Mouse (Mus musculus): ENCODE measurements around the gene Me3. TPM values are rescaled to one million over a fixed set of nuclear protein-coding genes. Genes with fewer than 3 reads are reported as not detected.

Gene Me3
- polyA plus RNA-seq, 1 experiment, result 0.44 TPM

DNA sequence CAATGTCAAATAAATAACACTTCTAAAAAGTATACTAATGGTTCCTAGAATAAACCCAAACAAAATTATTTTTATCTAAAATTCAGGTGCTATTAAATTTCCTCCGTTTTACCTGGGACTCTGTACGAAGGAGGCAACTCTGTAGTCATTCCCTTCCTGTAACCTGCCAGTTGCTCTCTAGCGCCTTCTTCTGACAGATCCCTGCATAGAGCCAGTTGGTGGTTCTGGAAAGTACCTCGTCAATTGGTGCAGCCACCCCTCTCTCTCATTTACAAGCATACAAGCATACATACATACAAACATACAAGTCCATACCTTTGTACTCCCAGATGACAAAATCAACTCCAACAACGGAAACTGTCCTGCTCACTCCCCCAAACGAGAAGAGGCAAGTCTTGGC is 211.3 kb downstream of the Me3 start:
- Histone ChIP-seq H3K4me1 (ENCODE audit: control insufficient read depth, insufficient read depth, insufficient read length) (peaks cover 6% of the 10 kb centered on the region; the same call in 1 of the 2 replicates), H3K27me3 (ENCODE audit: control insufficient read depth, insufficient read depth, low read length) (no peaks in the 10 kb centered on the region), H3K27ac (ENCODE audit: insufficient read depth, low read length) (no peak overlapping the region), H3K4me3 (ENCODE audit: extremely low read depth, insufficient read depth, insufficient read length) (no peak overlapping the region), H3K36me3 (ENCODE audit: control insufficient read depth, insufficient read depth, low read length) (no peaks in the 10 kb centered on the region)
- DNase-seq (ENCODE audit: low read depth in 1 of 2, low spot score in 2 of 2), result peak; percentile 11 to 12
- no peak for TF ChIP-seq POLR2A (IDR thresholded peaks at IDR 0.05; ENCODE audit: low read depth, low read length)
- TF ChIP-seq CTCF (IDR thresholded peaks at IDR 0.05; ENCODE audit: extremely low read depth, insufficient read depth, insufficient read length, insufficient replicate concordance), result peak; percentile 8; the same call in 1 of the 2 replicates
- WGBS, result 26% methylated on average over 6 of the region's 6 CpGs

DNA sequence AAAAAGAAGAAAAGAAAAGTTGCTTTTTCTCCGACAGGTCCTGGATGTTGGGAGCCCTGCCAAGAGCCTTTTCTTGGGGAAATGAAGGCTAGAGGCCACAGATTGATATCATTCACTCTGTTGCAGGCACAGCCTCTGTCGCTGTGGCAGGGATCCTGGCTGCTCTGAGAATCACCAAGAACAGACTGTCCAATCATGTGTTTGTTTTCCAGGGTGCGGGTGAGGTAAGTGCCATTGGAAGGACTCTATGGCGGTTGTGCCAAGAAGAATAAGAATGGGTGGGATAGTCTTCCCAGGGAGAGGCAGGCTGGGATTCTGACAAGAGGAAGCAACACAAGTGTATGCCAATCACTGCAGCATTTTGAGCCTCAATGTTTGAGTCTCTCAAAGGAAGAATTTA is 213.5 kb downstream of the Me3 start:
- H3K4me1 ChIP-seq (ENCODE audit: control insufficient read depth, insufficient read depth, insufficient read length), result peaks cover 6% of the 10 kb centered on the region; the same call in 1 of the 2 replicates
- no peaks in the 10 kb centered on the region for H3K27me3 ChIP-seq (ENCODE audit: control insufficient read depth, insufficient read depth, low read length)
- H3K27ac ChIP-seq (ENCODE audit: insufficient read depth, low read length), result no peak overlapping the region
- 80% methylated on average over 4 of the region's 4 CpGs for WGBS
- H3K36me3 ChIP-seq (ENCODE audit: control insufficient read depth, insufficient read depth, low read length), result no peaks in the 10 kb centered on the region
- no peak for TF ChIP-seq CTCF (IDR thresholded peaks at IDR 0.05; ENCODE audit: extremely low read depth, insufficient read depth, insufficient read length, insufficient replicate concordance)
- TF ChIP-seq POLR2A (IDR thresholded peaks at IDR 0.05; ENCODE audit: low read depth, low read length), result no peak
- no peak overlapping the region for H3K4me3 ChIP-seq (ENCODE audit: extremely low read depth, insufficient read depth, insufficient read length)
- DNase-seq (ENCODE audit: low read depth in 1 of 2, low spot score in 2 of 2), result no peak

DNA sequence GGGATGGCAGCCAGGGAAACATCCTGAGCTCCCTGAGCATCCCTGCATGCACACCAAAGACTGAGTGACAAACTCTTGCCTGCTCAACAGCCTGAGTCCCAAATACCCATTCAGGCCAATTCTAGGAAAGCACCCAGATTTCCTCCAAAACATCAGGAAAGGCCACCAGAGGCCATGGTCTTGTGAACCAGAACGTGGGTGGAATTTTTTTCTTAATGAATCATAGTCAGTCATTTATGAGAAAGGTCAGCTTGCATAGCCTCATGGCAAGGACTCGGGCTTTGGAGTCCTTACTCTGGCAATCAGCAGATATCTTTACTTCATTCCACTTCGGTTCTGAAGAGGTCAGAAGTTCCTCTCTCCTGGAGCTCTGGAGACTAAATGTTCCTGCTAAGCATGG is 218.3 kb downstream of the Me3 start:
- TF ChIP-seq CTCF (IDR thresholded peaks at IDR 0.05; ENCODE audit: extremely low read depth, insufficient read depth, insufficient read length, insufficient replicate concordance) (no peak), POLR2A (IDR thresholded peaks at IDR 0.05; ENCODE audit: low read depth, low read length) (no peak)
- no peak overlapping the region for H3K4me3 ChIP-seq (ENCODE audit: extremely low read depth, insufficient read depth, insufficient read length)
- WGBS, result 79% methylated on average over 3 of the region's 3 CpGs
- no peak for DNase-seq (ENCODE audit: low read depth in 1 of 2, low spot score in 2 of 2)
- H3K4me1 ChIP-seq (ENCODE audit: control insufficient read depth, insufficient read depth, insufficient read length), result no peaks in the 10 kb centered on the region
- no peaks in the 10 kb centered on the region for H3K27me3 ChIP-seq (ENCODE audit: control insufficient read depth, insufficient read depth, low read length)
- H3K27ac ChIP-seq (ENCODE audit: insufficient read depth, low read length), result no peak overlapping the region
- H3K36me3 ChIP-seq (ENCODE audit: control insufficient read depth, insufficient read depth, low read length), result no peaks in the 10 kb centered on the region

DNA sequence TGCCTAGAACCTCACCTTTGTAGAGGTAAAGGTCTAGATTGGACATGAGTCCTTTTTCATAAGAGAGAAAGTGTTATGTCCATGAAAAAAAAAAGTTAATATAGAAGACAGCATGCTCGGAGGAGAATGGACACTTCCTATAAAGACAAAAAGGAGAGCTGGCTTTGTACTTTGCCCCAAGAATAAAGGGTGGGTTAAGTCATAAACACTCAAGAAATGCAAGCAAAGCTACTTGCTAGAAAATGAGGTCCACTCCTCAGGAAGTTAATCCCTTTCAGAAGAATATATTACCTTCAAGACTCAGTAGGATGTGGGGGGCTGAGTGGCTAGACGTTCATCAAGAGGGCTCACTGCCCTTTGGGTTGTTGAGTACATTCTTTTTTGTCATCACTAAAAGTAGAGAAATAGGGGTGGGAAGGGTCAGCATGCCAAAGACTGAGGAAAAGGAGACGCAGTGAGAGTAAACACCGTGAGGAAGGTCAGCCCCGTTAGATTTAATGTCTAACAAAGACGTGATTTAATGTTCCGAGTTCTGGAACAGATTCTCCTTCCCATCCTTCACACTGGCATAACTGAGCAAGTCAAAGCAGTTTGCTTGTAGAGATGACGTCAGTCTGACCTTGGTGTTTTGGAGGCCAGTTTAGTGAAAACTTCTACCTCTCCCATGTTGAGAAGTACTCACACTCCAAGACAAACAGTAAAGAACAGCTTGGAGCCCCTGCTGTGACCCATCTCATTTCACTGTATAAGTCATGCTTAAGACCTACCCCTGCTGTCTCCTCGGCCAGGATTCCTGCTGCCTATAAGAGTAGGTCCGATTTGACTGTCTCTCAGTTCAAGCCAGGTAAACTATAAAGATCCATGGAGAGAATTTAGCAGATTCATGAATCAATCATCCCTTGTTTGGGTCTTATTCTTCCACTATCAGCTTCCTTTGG is 220.2 kb downstream of the Me3 start:
- TF ChIP-seq POLR2A (IDR thresholded peaks at IDR 0.05; ENCODE audit: low read depth, low read length) (no peak), CTCF (IDR thresholded peaks at IDR 0.05; ENCODE audit: extremely low read depth, insufficient read depth, insufficient read length, insufficient replicate concordance) (no peak)

DNA sequence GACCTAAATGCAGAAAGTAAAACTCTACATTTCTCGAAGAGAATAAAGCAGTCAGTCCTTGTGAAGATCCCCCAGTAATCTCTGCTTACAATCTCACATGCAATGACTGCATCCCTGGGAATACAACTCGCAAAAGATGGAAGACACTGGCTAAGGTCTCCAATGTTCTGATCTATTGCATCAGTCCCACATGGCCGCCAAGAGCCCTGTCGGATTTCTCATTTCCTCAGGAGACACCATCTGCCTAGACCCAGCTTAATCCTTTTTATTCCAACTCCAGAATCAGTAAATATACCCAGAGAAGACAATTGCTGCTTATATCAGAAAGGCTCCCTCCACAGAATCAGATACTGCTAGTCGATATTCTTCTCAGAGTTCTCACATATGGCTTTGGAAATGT is 220.9 kb downstream of the Me3 start:
- H3K27me3 ChIP-seq (ENCODE audit: control insufficient read depth, insufficient read depth, low read length), result no peaks in the 10 kb centered on the region
- TF ChIP-seq CTCF (IDR thresholded peaks at IDR 0.05; ENCODE audit: extremely low read depth, insufficient read depth, insufficient read length, insufficient replicate concordance) (no peak), POLR2A (IDR thresholded peaks at IDR 0.05; ENCODE audit: low read depth, low read length) (no peak)
- H3K4me3 ChIP-seq (ENCODE audit: extremely low read depth, insufficient read depth, insufficient read length), result no peak overlapping the region
- DNase-seq (ENCODE audit: low read depth in 1 of 2, low spot score in 2 of 2), result no peak
- no peaks in the 10 kb centered on the region for H3K4me1 ChIP-seq (ENCODE audit: control insufficient read depth, insufficient read depth, insufficient read length)
- WGBS, result 82% methylated on average over 5 of the region's 5 CpGs
- no peaks in the 10 kb centered on the region for H3K36me3 ChIP-seq (ENCODE audit: control insufficient read depth, insufficient read depth, low read length)
- no peak overlapping the region for H3K27ac ChIP-seq (ENCODE audit: insufficient read depth, low read length)

More for the DNA sequence above, 220.2 kb downstream of the Me3 start:
- H3K4me1 ChIP-seq (ENCODE audit: control insufficient read depth, insufficient read depth, insufficient read length), result no peaks in the 10 kb centered on the region
- no peak overlapping the region for H3K4me3 ChIP-seq (ENCODE audit: extremely low read depth, insufficient read depth, insufficient read length)
- no peak overlapping the region for H3K27ac ChIP-seq (ENCODE audit: insufficient read depth, low read length)
- DNase-seq (ENCODE audit: low read depth in 1 of 2, low spot score in 2 of 2), result no peak
- H3K27me3 ChIP-seq (ENCODE audit: control insufficient read depth, insufficient read depth, low read length), result no peaks in the 10 kb centered on the region
- 84% methylated on average over 10 of the region's 10 CpGs for WGBS
- H3K36me3 ChIP-seq (ENCODE audit: control insufficient read depth, insufficient read depth, low read length), result no peaks in the 10 kb centered on the region

DNA sequence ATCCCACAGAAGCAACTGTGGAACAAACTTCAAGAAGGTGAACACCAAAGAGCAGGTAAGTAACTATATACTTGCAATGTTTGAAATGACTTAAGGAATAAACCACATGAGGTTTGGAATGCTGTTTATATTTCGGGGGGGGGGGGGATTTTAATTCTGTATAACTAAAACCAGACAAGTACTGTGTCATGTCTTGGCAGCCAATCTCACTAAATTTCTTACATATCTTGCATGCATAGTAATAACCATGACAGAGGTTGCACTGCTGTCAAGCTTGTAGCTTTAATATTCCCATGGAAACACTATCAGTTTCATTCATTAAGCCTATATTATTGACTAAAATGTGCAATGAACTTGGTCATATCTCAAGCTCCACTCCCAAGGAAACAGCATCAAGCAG is 223.0 kb downstream of the Me3 start:
- H3K4me3 ChIP-seq (ENCODE audit: extremely low read depth, insufficient read depth, insufficient read length), result no peak overlapping the region
- 88% methylated on average over 1 of the region's 1 CpGs for WGBS
- no peaks in the 10 kb centered on the region for H3K36me3 ChIP-seq (ENCODE audit: control insufficient read depth, insufficient read depth, low read length)
- H3K27ac ChIP-seq (ENCODE audit: insufficient read depth, low read length), result no peak overlapping the region
- TF ChIP-seq POLR2A (IDR thresholded peaks at IDR 0.05; ENCODE audit: low read depth, low read length), result no peak
- TF ChIP-seq CTCF (IDR thresholded peaks at IDR 0.05; ENCODE audit: extremely low read depth, insufficient read depth, insufficient read length, insufficient replicate concordance), result no peak
- no peak for DNase-seq (ENCODE audit: low read depth in 1 of 2, low spot score in 2 of 2)
- no peaks in the 10 kb centered on the region for H3K27me3 ChIP-seq (ENCODE audit: control insufficient read depth, insufficient read depth, low read length)
- no peaks in the 10 kb centered on the region for H3K4me1 ChIP-seq (ENCODE audit: control insufficient read depth, insufficient read depth, insufficient read length)
